Mouse (Mus musculus): ENCODE measurements around the gene Zfp553.

- TF ChIP-seq CTCF (IDR thresholded peaks at IDR 0.05; ENCODE audit: borderline replicate concordance, insufficient read depth, low read depth, low read length) (no peak), POLR2A (IDR thresholded peaks at IDR 0.05; ENCODE audit: borderline replicate concordance, insufficient read depth, low read length) (no peak)
Observed at GRCm38 (mm10) chr7:127270256-127270655, 37.4 kb downstream of the Zfp553 start.
